Mouse (Mus musculus) limb, embryonic 14.5 days (tissue): Measurements from ENCODE around the gene Mtfr1l. TPM values are rescaled to one million over a fixed set of nuclear protein-coding genes. Genes with fewer than 3 reads are reported as not detected.
"Not testable (repeated sequence)": the region's sequence is repeated elsewhere in the genome, so short reads cannot be mapped to it uniquely, and the experiment has no call there.

Source experiments
- ATAC-seq: fragments of 200-750 bp; cut with Nextera tagmentation; 2 replicates; pipeline ENCODE4 v1.8.0; 2017; ENCODE audit warnings: low read depth, moderate number of reproducible peaks, moderate TSS enrichment; ENCODE audit not compliant: low FRiP score
- DNase-seq: peaks from one replicate; pipeline ENCODE4 v3.0.0-alpha.2; 2015; ENCODE audit warnings: low spot score
- H3K27ac ChIP-seq: fragments of 300-500 bp; sonication (generic); replicated peaks from 2 replicates; pipeline ENCODE4 v1.5.1; 2014; ENCODE audit warnings: low read depth, mild to moderate bottlenecking, low read length, moderate library complexity, mixed read lengths
- H3K27me3 ChIP-seq: fragments of 300-500 bp; sonication (generic); 2 replicates; pipeline ENCODE4 v1.6.1; 2014; ENCODE audit warnings: low read length, mixed read lengths; ENCODE audit not compliant: control insufficient read depth, insufficient read depth
- H3K36me3 ChIP-seq: fragments of 300-500 bp; sonication (generic); 2 replicates; pipeline ENCODE4 v1.6.1; 2014; ENCODE audit warnings: mild to moderate bottlenecking, low read length, moderate library complexity, mixed read lengths; ENCODE audit not compliant: control insufficient read depth, insufficient read depth
- H3K4me1 ChIP-seq: fragments of 300-500 bp; sonication (generic); 2 replicates; pipeline ENCODE4 v1.6.1; 2014; ENCODE audit warnings: antibody characterized with exemption, low read length, mixed read lengths; ENCODE audit not compliant: control insufficient read depth, insufficient read depth
- H3K4me2 ChIP-seq: fragments of 300-500 bp; sonication (generic); replicated peaks from 2 replicates; pipeline ENCODE4 v1.6.1; 2014; ENCODE audit warnings: low read depth, mild to moderate bottlenecking, low read length, moderate library complexity; ENCODE audit not compliant: severe bottlenecking
- H3K4me3 ChIP-seq: fragments of 300-500 bp; sonication (generic); replicated peaks from 2 replicates; pipeline ENCODE4 v1.5.1; 2014; ENCODE audit warnings: low read length
- H3K9ac ChIP-seq: fragments of 300-500 bp; sonication (generic); 2 replicates; pipeline ENCODE4 v1.6.1; 2014; ENCODE audit warnings: mild to moderate bottlenecking, low read depth, low read length, moderate library complexity; ENCODE audit not compliant: severe bottlenecking
- H3K9me3 ChIP-seq: fragments of 300-500 bp; sonication (generic); 2 replicates; pipeline ENCODE4 v1.6.1; 2016; ENCODE audit warnings: low read length; ENCODE audit not compliant: control insufficient read depth
- POLR2A ChIP-seq: fragments of 200-500 bp; IDR thresholded peaks from 2 replicates; pipeline ENCODE4 v1.8.0; 2012; ENCODE audit warnings: inconsistent platforms, mild to moderate bottlenecking, moderate library complexity, borderline replicate concordance; ENCODE audit not compliant: insufficient read depth, insufficient read length; ENCODE audit errors: extremely low read depth
- WGBS: fragments of 180-500 bp; shearing (Covaris S2); extraction: QIAGEN DNeasy Blood & Tissue Kit; methylation state at CpG from one replicate; pipeline ENCODE4 v1.1.7; 2014; 5-methylcytosine and 5-hydroxymethylcytosine counted together
- polyA plus RNA-seq, 2 experiments: library from polyadenylated mRNA; depleted of rRNA in 1 of 2; stranded (reverse) in 1 of 2; unstranded in 1 of 2; fragments of >200 nt; fragmentation: Nextera tagmentation in 1 of 2; extraction: Ambion mirVana in 1 of 2; gene quantifications; 2 replicates each; pipeline versions ENCODE4 v1.2.1 to v1.2.3; 2012 to 2014

Gene Mtfr1l
- polyA plus RNA-seq, 2 experiments: 111 to 123 TPM

GRCm38 (mm10) chr4:134501095-134501494 is 34.1 kb downstream of the Mtfr1l start:
- TF ChIP-seq POLR2A: no peak
- Histone ChIP-seq H3K4me1 (peaks cover 5% of the 10 kb centered on the region), H3K36me3 (no peaks in the 10 kb centered on the region), H3K27ac (no peak overlapping the region), H3K4me3 (no peak overlapping the region), H3K27me3 (no peaks in the 10 kb centered on the region), H3K9me3 (no peaks in the 10 kb centered on the region), H3K4me2 (no peak overlapping the region), H3K9ac (no peak overlapping the region)
- 88% methylated on average over 6 of the region's 6 CpGs for WGBS
- ATAC-seq: no peak
- no peak for DNase-seq

DNA sequence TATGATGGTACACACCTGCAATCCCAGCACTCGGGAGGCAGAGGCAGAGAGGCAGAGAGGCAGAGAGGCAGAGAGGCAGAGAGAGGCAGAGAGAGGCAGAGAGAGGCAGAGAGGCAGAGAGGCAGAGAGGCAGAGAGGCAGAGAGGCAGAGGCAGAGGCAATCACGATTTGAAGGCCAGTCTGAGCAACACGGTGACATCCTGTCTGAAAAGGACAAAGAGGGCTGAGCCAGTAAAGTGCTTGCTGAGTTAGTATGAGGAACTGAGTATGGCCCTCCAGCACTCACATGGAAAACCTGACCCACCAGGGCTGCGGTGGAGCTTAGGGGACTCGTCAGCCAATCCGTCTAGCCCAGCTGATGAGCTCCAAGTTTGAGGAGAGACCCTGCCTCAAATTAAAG is 36.2 kb downstream of the Mtfr1l start:
- 85% methylated on average over 6 of the region's 6 CpGs for WGBS
- not testable (repeated sequence) for H3K27ac ChIP-seq, H3K9me3 ChIP-seq, ATAC-seq, DNase-seq, H3K36me3 ChIP-seq, H3K9ac ChIP-seq, H3K4me2 ChIP-seq, H3K4me3 ChIP-seq, H3K27me3 ChIP-seq
- H3K4me1 ChIP-seq: peaks cover 15% of the 10 kb centered on the region

GRCm38 (mm10) chr4:134497986-134498731 is 37.0 kb downstream of the Mtfr1l start:
- ATAC-seq (no peak), DNase-seq (no peak)
- H3K4me2 ChIP-seq: no peak overlapping the region
- H3K27me3 ChIP-seq: no peaks in the 10 kb centered on the region
- TF ChIP-seq POLR2A: no peak
- H3K36me3 ChIP-seq: no peaks in the 10 kb centered on the region
- no peaks in the 10 kb centered on the region for H3K9me3 ChIP-seq
- H3K4me3 ChIP-seq: no peak overlapping the region
- no peak overlapping the region for H3K9ac ChIP-seq
- 80% methylated on average over 12 of the region's 12 CpGs for WGBS
- H3K27ac ChIP-seq: no peak overlapping the region
- H3K4me1 ChIP-seq: peaks cover 15% of the 10 kb centered on the region

GRCm38 (mm10) chr4:134497223-134497622 is 38.0 kb downstream of the Mtfr1l start:
- Histone ChIP-seq H3K4me2 (peak overlapping the region; percentile 97), H3K4me3 (peak overlapping the region; percentile 50), H3K27ac (no peak overlapping the region), H3K4me1 (peaks cover 15% of the 10 kb centered on the region), H3K9me3 (no peaks in the 10 kb centered on the region), H3K27me3 (no peaks in the 10 kb centered on the region), H3K9ac (peak overlapping the region; percentile 67), H3K36me3 (no peaks in the 10 kb centered on the region)
- ATAC-seq (0 out of 2 replicates have a peak, but pooled peaks have one; percentile 20), DNase-seq (no peak)
- no peak for TF ChIP-seq POLR2A
- 13% methylated on average over 6 of the region's 6 CpGs for WGBS

DNA sequence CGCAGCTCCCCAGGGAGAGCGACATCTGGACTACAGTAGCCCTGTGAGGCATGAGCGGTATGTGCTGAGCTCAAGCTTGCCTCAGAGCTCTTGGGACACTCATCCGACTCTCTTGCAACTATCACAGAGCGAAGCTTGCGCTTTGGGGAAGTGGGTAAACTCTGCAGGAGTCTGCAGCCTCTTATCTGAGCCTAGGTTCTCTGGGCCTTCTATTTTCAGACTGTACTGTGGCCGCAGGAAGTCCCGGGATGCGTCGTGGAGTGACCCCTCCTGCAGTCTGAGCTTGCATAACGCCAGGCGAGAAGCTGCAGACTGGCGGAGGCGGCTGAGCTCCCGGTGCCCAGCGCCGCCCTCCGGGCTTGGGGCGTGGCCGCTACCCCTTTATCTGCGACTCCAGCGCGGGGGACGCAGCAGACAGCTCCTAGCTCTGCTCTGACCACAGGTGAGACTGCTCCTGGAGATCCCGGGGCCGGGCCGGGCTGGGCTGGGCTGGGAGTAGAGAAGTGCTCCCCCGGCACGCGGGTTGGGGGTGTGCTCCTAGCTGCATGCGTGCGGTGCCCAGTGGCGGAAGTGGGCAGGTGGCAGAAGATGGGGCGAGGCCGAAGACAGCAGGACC is 38.5 kb downstream of the Mtfr1l start, which contains the start of gene Paqr7:
Gene Paqr7, plus strand, starts transcription at position 103 of the 616 bp plus-strand sequence.
- Histone ChIP-seq H3K4me1 (peaks cover 15% of the 10 kb centered on the region), H3K4me2 (peak within 1 kb of the TSS; percentile 97), H3K4me3 (peak within 1 kb of the TSS; percentile 50), H3K9ac (peak within 1 kb of the TSS; percentile 67), H3K36me3 (no peaks in the 10 kb centered on the region), H3K27ac (no peak within 1 kb of the TSS), H3K9me3 (no peaks in the 10 kb centered on the region), H3K27me3 (no peaks in the 10 kb centered on the region)
- DNase-seq (peak; percentile 30), ATAC-seq (peak; percentile 39; the same call in 1 of the 2 replicates)
- 2% methylated on average over 32 of the region's 35 CpGs for WGBS
- 0 out of 2 replicates have a peak, but pooled peaks have one; percentile 31 for TF ChIP-seq POLR2A
